Mouse (Mus musculus) kidney, embryonic 15.5 days (tissue): ENCODE measurements at regions not wholly inside any gene's neighbourhood (a gene's known extent, or its start where the extent isn't known, plus 50 kb on each side); places are given as distances from the start of the nearest gene placed in this dataset.

Experiments
- ATAC-seq: fragments of 200-750 bp; cut with Nextera tagmentation; replicated peaks from 2 replicates; pipeline ENCODE4 v1.8.0; 2017; ENCODE audit warnings: moderate TSS enrichment; ENCODE audit not compliant: low FRiP score
- H3K27ac ChIP-seq: fragments of 300-500 bp; sonication (generic); 2 replicates; pipeline ENCODE4 v1.5.1; 2015; ENCODE audit warnings: mild to moderate bottlenecking, inconsistent platforms
- H3K27me3 ChIP-seq: fragments of 300-500 bp; sonication (generic); 2 replicates; pipeline ENCODE4 v1.6.1; 2015; ENCODE audit warnings: inconsistent platforms
- H3K36me3 ChIP-seq: fragments of 300-500 bp; sonication (generic); 2 replicates; pipeline ENCODE4 v1.6.1; 2015; ENCODE audit warnings: inconsistent platforms
- H3K4me1 ChIP-seq: fragments of 300-500 bp; sonication (generic); 2 replicates; pipeline ENCODE4 v1.6.1; 2015; ENCODE audit warnings: inconsistent platforms
- H3K4me2 ChIP-seq: fragments of 300-500 bp; sonication (generic); 2 replicates; pipeline ENCODE4 v1.6.1; 2015; ENCODE audit warnings: moderate library complexity, mild to moderate bottlenecking, inconsistent platforms
- H3K4me3 ChIP-seq: fragments of 300-500 bp; sonication (generic); replicated peaks from 2 replicates; pipeline ENCODE4 v1.5.1; 2015; ENCODE audit warnings: mild to moderate bottlenecking, inconsistent platforms
- H3K9ac ChIP-seq: fragments of 300-500 bp; sonication (generic); 2 replicates; pipeline ENCODE4 v1.6.1; 2015; ENCODE audit warnings: mild to moderate bottlenecking, inconsistent platforms
- H3K9me3 ChIP-seq: fragments of 300-500 bp; sonication (generic); replicated peaks from 2 replicates; pipeline ENCODE4 v1.6.1; 2016; ENCODE audit warnings: inconsistent platforms
- WGBS: fragments of 180-500 bp; shearing (Covaris S2); methylation state at CpG from one replicate; pipeline ENCODE4 v1.1.7; 2015; ENCODE audit warnings: mixed read lengths; 5-methylcytosine and 5-hydroxymethylcytosine counted together

GRCm38 (mm10) chr13:97550172-97550571 is 210.3 kb downstream of the Gm10260 start:
- 93% methylated on average over 5 of the region's 5 CpGs for WGBS

GRCm38 (mm10) chr13:97549384-97549783 is 211.0 kb downstream of the Gm10260 start:
- Histone ChIP-seq H3K4me2 (no peak overlapping the region), H3K27ac (peak overlapping the region; percentile 90), H3K36me3 (no peaks in the 10 kb centered on the region), H3K4me3 (no peak overlapping the region), H3K27me3 (no peaks in the 10 kb centered on the region), H3K4me1 (peaks cover 34% of the 10 kb centered on the region), H3K9me3 (no peaks in the 10 kb centered on the region), H3K9ac (no peak overlapping the region)
- 93% methylated on average over 6 of the region's 6 CpGs for WGBS
- no peak for ATAC-seq

More at GRCm38 (mm10) chr13:97550172-97550571, 210.3 kb downstream of the Gm10260 start:
- Histone ChIP-seq H3K4me1 (peaks cover 34% of the 10 kb centered on the region), H3K4me2 (no peak overlapping the region), H3K9ac (no peak overlapping the region), H3K4me3 (no peak overlapping the region), H3K27ac (no peak overlapping the region), H3K27me3 (no peaks in the 10 kb centered on the region), H3K36me3 (no peaks in the 10 kb centered on the region), H3K9me3 (no peaks in the 10 kb centered on the region)
- no peak for ATAC-seq

- Histone ChIP-seq H3K27ac (peak overlapping the region; percentile 90), H3K4me1 (peaks cover 34% of the 10 kb centered on the region), H3K9ac (no peak overlapping the region), H3K9me3 (no peaks in the 10 kb centered on the region), H3K36me3 (no peaks in the 10 kb centered on the region), H3K4me2 (no peak overlapping the region), H3K4me3 (no peak overlapping the region), H3K27me3 (no peaks in the 10 kb centered on the region)
- ATAC-seq, result peak; percentile 43; the same call in 1 of the 2 replicates
- 21% methylated on average over 9 of the region's 9 CpGs for WGBS
Observed at GRCm38 (mm10) chr13:97548527-97548977, 211.9 kb downstream of the Gm10260 start.

GRCm38 (mm10) chr13:97546936-97547335 is 213.5 kb downstream of the Gm10260 start:
- 62% methylated on average over 5 of the region's 5 CpGs for WGBS

GRCm38 (mm10) chr13:97545971-97546454 is 214.4 kb downstream of the Gm10260 start:
- Histone ChIP-seq H3K4me1 (peaks cover 34% of the 10 kb centered on the region), H3K27me3 (no peaks in the 10 kb centered on the region), H3K9me3 (no peaks in the 10 kb centered on the region), H3K9ac (no peak overlapping the region), H3K27ac (no peak overlapping the region), H3K36me3 (no peaks in the 10 kb centered on the region), H3K4me3 (no peak overlapping the region), H3K4me2 (no peak overlapping the region)
- WGBS, result 46% methylated on average over 9 of the region's 9 CpGs
- no peak for ATAC-seq

More at GRCm38 (mm10) chr13:97546936-97547335, 213.5 kb downstream of the Gm10260 start:
- Histone ChIP-seq H3K9me3 (no peaks in the 10 kb centered on the region), H3K27me3 (no peaks in the 10 kb centered on the region), H3K9ac (no peak overlapping the region), H3K4me1 (peaks cover 34% of the 10 kb centered on the region), H3K27ac (peak overlapping the region; percentile 90), H3K4me3 (no peak overlapping the region), H3K4me2 (no peak overlapping the region), H3K36me3 (no peaks in the 10 kb centered on the region)
- ATAC-seq, result no peak

- peaks cover 11% of the 10 kb centered on the region for H3K4me1 ChIP-seq
- no peak overlapping the region for H3K4me3 ChIP-seq
- H3K9ac ChIP-seq, result no peak overlapping the region
- WGBS, result 25% methylated on average over 9 of the region's 9 CpGs
- peak overlapping the region; percentile 25; the same call in 1 of the 2 replicates for H3K27ac ChIP-seq
- ATAC-seq, result no peak
- H3K36me3 ChIP-seq, result no peaks in the 10 kb centered on the region
- H3K4me2 ChIP-seq, result no peak overlapping the region
- no peaks in the 10 kb centered on the region for H3K9me3 ChIP-seq
- no peaks in the 10 kb centered on the region for H3K27me3 ChIP-seq
Observed at GRCm38 (mm10) chr13:97539686-97540085, 220.7 kb downstream of the Gm10260 start.

GRCm38 (mm10) chr13:97538441-97538840 is 222.0 kb downstream of the Gm10260 start:
- Histone ChIP-seq H3K27ac (no peak overlapping the region), H3K4me1 (peaks cover 17% of the 10 kb centered on the region), H3K4me3 (no peak overlapping the region), H3K36me3 (no peaks in the 10 kb centered on the region), H3K9ac (no peak overlapping the region), H3K27me3 (no peaks in the 10 kb centered on the region), H3K9me3 (no peaks in the 10 kb centered on the region), H3K4me2 (no peak overlapping the region)
- 92% methylated on average over 7 of the region's 7 CpGs for WGBS
- no peak for ATAC-seq

GRCm38 (mm10) chr13:97537686-97538085 is 222.7 kb downstream of the Gm10260 start:
- ATAC-seq, result no peak
- Histone ChIP-seq H3K36me3 (no peaks in the 10 kb centered on the region), H3K4me3 (no peak overlapping the region), H3K4me1 (peaks cover 17% of the 10 kb centered on the region), H3K4me2 (no peak overlapping the region), H3K27ac (no peak overlapping the region), H3K9me3 (no peaks in the 10 kb centered on the region), H3K9ac (no peak overlapping the region), H3K27me3 (no peaks in the 10 kb centered on the region)
- WGBS, result 82% methylated on average over 7 of the region's 7 CpGs

GRCm38 (mm10) chr13:97537206-97537605 is 223.2 kb downstream of the Gm10260 start:
- Histone ChIP-seq H3K27ac (no peak overlapping the region), H3K9ac (no peak overlapping the region), H3K27me3 (no peaks in the 10 kb centered on the region), H3K4me2 (no peak overlapping the region), H3K4me3 (no peak overlapping the region), H3K36me3 (no peaks in the 10 kb centered on the region), H3K4me1 (peaks cover 17% of the 10 kb centered on the region), H3K9me3 (no peaks in the 10 kb centered on the region)
- WGBS, result 86% methylated on average over 11 of the region's 11 CpGs
- ATAC-seq, result no peak

GRCm38 (mm10) chr13:97533896-97534666 is 226.4 kb downstream of the Gm10260 start:
- Histone ChIP-seq H3K36me3 (no peaks in the 10 kb centered on the region), H3K4me3 (no peak overlapping the region), H3K9me3 (no peaks in the 10 kb centered on the region), H3K4me1 (peaks cover 6% of the 10 kb centered on the region), H3K27me3 (no peaks in the 10 kb centered on the region), H3K4me2 (no peak overlapping the region), H3K9ac (no peak overlapping the region), H3K27ac (no peak overlapping the region; the same call in 1 of the 2 replicates)
- WGBS, result 66% methylated on average over 11 of the region's 11 CpGs
- ATAC-seq, result 0 out of 2 replicates have a peak, but pooled peaks have one; percentile 56

GRCm38 (mm10) chr13:97531181-97531580 is 229.3 kb downstream of the Gm10260 start:
- Histone ChIP-seq H3K9ac (no peak overlapping the region), H3K4me1 (peaks cover 16% of the 10 kb centered on the region), H3K27ac (no peak overlapping the region), H3K27me3 (no peaks in the 10 kb centered on the region), H3K9me3 (no peaks in the 10 kb centered on the region), H3K4me2 (no peak overlapping the region), H3K36me3 (no peaks in the 10 kb centered on the region), H3K4me3 (no peak overlapping the region)
- no peak for ATAC-seq
- 87% methylated on average over 2 of the region's 2 CpGs for whole genome bisulfite sequencing

GRCm38 (mm10) chr13:97530570-97530969 is 229.9 kb downstream of the Gm10260 start:
- Histone ChIP-seq H3K9ac (no peak overlapping the region), H3K36me3 (no peaks in the 10 kb centered on the region), H3K4me3 (no peak overlapping the region), H3K4me2 (no peak overlapping the region), H3K27me3 (no peaks in the 10 kb centered on the region), H3K27ac (no peak overlapping the region), H3K9me3 (no peaks in the 10 kb centered on the region), H3K4me1 (peaks cover 16% of the 10 kb centered on the region)
- ATAC-seq, result no peak
- WGBS, result 61% methylated on average over 2 of the region's 2 CpGs
